ENCODE assay signal across 7 mouse cellular contexts in genomic region chr1:58712076-58713061, GRCm38 (mm10). TPM values are rescaled to one million over a fixed set of nuclear protein-coding genes. Genes with fewer than 3 reads are reported as not detected.
DNase-seq lines count a peak whose midpoint lies in the region; ATAC-seq and TF ChIP-seq lines count a peak whose summit lies in the region.

No protein-coding gene starts in this region.

- peak; percentile 54 to 61 for ATAC-seq in hematopoietic stem cell, adult 5-6 weeks (replicated peaks in 1 of 2; ENCODE audit: insufficient read depth in 1 of 2, low FRiP score in 2 of 2, low TSS enrichment in 1 of 2, low read depth in 1 of 2, poor library complexity in 2 of 2, severe bottlenecking in 2 of 2)
- ATAC-seq in limb, embryonic 12.5 days (ENCODE audit: insufficient number of reproducible peaks, insufficient read depth, low FRiP score, low TSS enrichment, low read depth), result peak; percentile 64
- ATAC-seq in midbrain, embryonic 14.5 days (ENCODE audit: low FRiP score, low TSS enrichment), result peak; percentile 65

- peaks cover 2 to 8% of the 10 kb centered on the region in 2 experiments for H3K4me1 ChIP-seq in ES-E14 (ENCODE audit: control insufficient read depth in 2 of 2, insufficient read depth in 2 of 2, low read length in 2 of 2, poor library complexity in 1 of 2)
- H3K4me1 ChIP-seq in erythroblast, embryonic 14.5 days (ENCODE audit: control insufficient read depth), result peaks cover 29% of the 10 kb centered on the region
- peaks cover 17% of the 10 kb centered on the region for H3K4me1 ChIP-seq in limb, embryonic 12.5 days (replicated peaks)
- H3K4me1 ChIP-seq in midbrain, embryonic 14.5 days (ENCODE audit: control insufficient read depth, insufficient read depth, low read length), result no peaks in the 10 kb centered on the region

- peak overlapping the region; percentile 10 to 72; a peak in 3 of 4 replicates for H3K4me3 ChIP-seq in ES-E14 (ENCODE audit: insufficient read depth in 1 of 2, low read depth in 1 of 2, low read length in 2 of 2, poor library complexity in 1 of 2, severe bottlenecking in 1 of 2)
- H3K4me3 ChIP-seq in erythroblast, embryonic 14.5 days (replicated peaks), result peak overlapping the region; percentile 82
- peak overlapping the region; percentile 57 for H3K4me3 ChIP-seq in limb, embryonic 12.5 days (replicated peaks)
- peak overlapping the region; percentile 58 for H3K4me3 ChIP-seq in midbrain, embryonic 14.5 days (replicated peaks; ENCODE audit: low read depth, low read length)

- H3K27ac ChIP-seq in ES-E14 (ENCODE audit: insufficient read depth, low read depth, low read length, poor library complexity, severe bottlenecking), result no peak overlapping the region; the same call in 1 of the 2 replicates
- H3K27ac ChIP-seq in limb, embryonic 12.5 days, result peak overlapping the region; percentile 99
- H3K27ac ChIP-seq in midbrain, embryonic 14.5 days (replicated peaks; ENCODE audit: low read depth, low read length), result peak overlapping the region; percentile 73; the same call in 1 of the 2 replicates

- H3K9ac ChIP-seq in ES-E14 (ENCODE audit: insufficient read depth, low read depth, low read length, poor library complexity, severe bottlenecking), result no peak overlapping the region
- H3K9ac ChIP-seq in limb, embryonic 12.5 days (replicated peaks), result peak overlapping the region; percentile 83; the same call in 1 of the 2 replicates
- H3K9ac ChIP-seq in midbrain, embryonic 14.5 days (replicated peaks; ENCODE audit: low read length), result peak overlapping the region; percentile 58; the same call in 1 of the 2 replicates

- H3K9me3 ChIP-seq in ES-E14 (ENCODE audit: control insufficient read depth, insufficient read depth, low read depth, low read length), result no peaks in the 10 kb centered on the region
- no peaks in the 10 kb centered on the region for H3K9me3 ChIP-seq in erythroblast, embryonic 14.5 days (ENCODE audit: control insufficient read depth, low read length)
- H3K9me3 ChIP-seq in limb, embryonic 12.5 days, result no peaks in the 10 kb centered on the region
- H3K9me3 ChIP-seq in midbrain, embryonic 14.5 days (ENCODE audit: control insufficient read depth, low read length), result no peaks in the 10 kb centered on the region

- in situ Hi-C loops in ES-E14 (cut with MboI; ENCODE audit: low sequenced_read_pairs in 2 of 2, unreplicated experiment in 2 of 2), result no loop called here

- H3K36me3 ChIP-seq in ES-E14 (ENCODE audit: control insufficient read depth, insufficient read depth, low read length, poor library complexity, severe bottlenecking), result peaks cover 2% of the 10 kb centered on the region; the same call in 1 of the 2 replicates
- H3K36me3 ChIP-seq in erythroblast, embryonic 14.5 days (ENCODE audit: control insufficient read depth), result peaks cover 12% of the 10 kb centered on the region
- H3K36me3 ChIP-seq in limb, embryonic 12.5 days, result peaks cover 16% of the 10 kb centered on the region; the same call in 1 of the 2 replicates
- no peaks in the 10 kb centered on the region for H3K36me3 ChIP-seq in midbrain, embryonic 14.5 days (ENCODE audit: control insufficient read depth, insufficient read depth, low read length)

- H3K4me2 ChIP-seq in limb, embryonic 12.5 days, result peak overlapping the region; percentile 68
- H3K4me2 ChIP-seq in midbrain, embryonic 14.5 days (ENCODE audit: low read length), result peak overlapping the region; percentile 78

- no peaks in the 10 kb centered on the region for H3K27me3 ChIP-seq in erythroblast, embryonic 14.5 days (ENCODE audit: control insufficient read depth)
- H3K27me3 ChIP-seq in limb, embryonic 12.5 days, result no peaks in the 10 kb centered on the region
- no peaks in the 10 kb centered on the region for H3K27me3 ChIP-seq in midbrain, embryonic 14.5 days (ENCODE audit: control insufficient read depth, insufficient read depth, low read length)

- WGBS in limb, embryonic 12.5 days, result 3% methylated on average over 17 of the region's 17 CpGs
- 5% methylated on average over 17 of the region's 17 CpGs for WGBS in midbrain, embryonic 14.5 days

- DNase-seq in ES-E14 (ENCODE audit: low read depth, low spot score), result no peak
- DNase-seq in adrenal gland, postnatal 25 days, result peak; percentile 27
- DNase-seq in midbrain, embryonic 14.5 days, result peak; percentile 54
- peak; percentile 48 for DNase-seq in thymus, postnatal 4 days

TF ChIP-seq in ES-E14, 5 proteins besides CTCF, POLR2A, EP300 and RAD21:
- TF ChIP-seq ZC3H11A (IDR thresholded peaks at IDR 0.05; ENCODE audit: borderline replicate concordance, low read depth, low read length) (no peak), ZNF384 (IDR thresholded peaks at IDR 0.05; ENCODE audit: low read depth, low read length) (no peak), CHD2 (IDR thresholded peaks at IDR 0.05; ENCODE audit: low read depth, low read length) (no peak), MAFK (IDR thresholded peaks at IDR 0.05; ENCODE audit: insufficient read depth, low read depth, low read length) (no peak), HCFC1 (IDR thresholded peaks at IDR 0.05; ENCODE audit: borderline replicate concordance, insufficient read depth, low read length) (no peak)

RNA-seq across cellular contexts. Expression of gene Cflar, which starts 1.1 kb away (rescaled TPM):
- 12.9 and 16.4 TPM in 2 replicates for total RNA-seq in ES-E14 (2012; rRNA removed)
- total RNA-seq in adrenal gland, postnatal 25 days (2021), result 104 and 122 TPM in 2 replicates
- 0.03 and 0.04 TPM in 2 replicates for polyA plus RNA-seq in erythroblast, embryonic 14.5 days (2012)
- 89.9 and 127 TPM in 2 replicates for total RNA-seq in hematopoietic stem cell, adult 5-6 weeks (2017)
- 29.9 and 34.3 TPM in 2 replicates for polyA plus RNA-seq in limb, embryonic 12.5 days (2016; fragmentation: Nextera tagmentation; extraction: Ambion mirVana)
- 11.5 and 16.4 TPM in 2 replicates for polyA plus RNA-seq in midbrain, embryonic 14.5 days (2014; fragmentation: Nextera tagmentation; extraction: Ambion mirVana)

RNA-seq across cellular contexts. Expression of gene Als2cr12, which starts 16.6 kb away (rescaled TPM):
- 0.22 TPM in 1 of 2 replicates, not detected in the other for total RNA-seq in ES-E14 (2012; rRNA removed)
- 0.91 and 1.00 TPM in 2 replicates for total RNA-seq in adrenal gland, postnatal 25 days (2021)
- not detected in 2 replicates for polyA plus RNA-seq in erythroblast, embryonic 14.5 days (2012)
- total RNA-seq in hematopoietic stem cell, adult 5-6 weeks (2017), result not detected in 2 replicates
- polyA plus RNA-seq in limb, embryonic 12.5 days (2016; fragmentation: Nextera tagmentation; extraction: Ambion mirVana), result not detected in 2 replicates
- not detected in 2 replicates for polyA plus RNA-seq in midbrain, embryonic 14.5 days (2014; fragmentation: Nextera tagmentation; extraction: Ambion mirVana)
